Mouse (Mus musculus) neural tube, embryonic 11.5 days (tissue): ENCODE measurements at regions not wholly inside any gene's neighbourhood (a gene's known extent, or its start where the extent isn't known, plus 50 kb on each side); places are given as distances from the start of the nearest gene placed in this dataset.

ENCODE experiments used
- ATAC-seq: fragments of 200-750 bp; cut with Nextera tagmentation; 2 replicates; pipeline ENCODE4 v1.8.0; 2017; ENCODE audit warnings: moderate number of reproducible peaks, mild to moderate bottlenecking, moderate TSS enrichment, moderate library complexity; ENCODE audit not compliant: insufficient read depth, low FRiP score, low TSS enrichment
- DNase-seq: peaks from one replicate; pipeline ENCODE4 v3.0.0-alpha.2; 2015; ENCODE audit warnings: low spot score
- H3K27ac ChIP-seq: fragments of 300-500 bp; sonication (generic); 2 replicates; pipeline ENCODE4 v1.5.1; 2014; ENCODE audit warnings: low read depth, mild to moderate bottlenecking, low read length
- H3K27me3 ChIP-seq: fragments of 300-500 bp; sonication (generic); 2 replicates; pipeline ENCODE4 v1.6.1; 2014; ENCODE audit warnings: mild to moderate bottlenecking, low read length, mixed read lengths; ENCODE audit not compliant: control insufficient read depth, insufficient read depth
- H3K36me3 ChIP-seq: fragments of 300-500 bp; sonication (generic); 2 replicates; pipeline ENCODE4 v1.6.1; 2014; ENCODE audit warnings: mild to moderate bottlenecking, low read length, moderate library complexity, mixed read lengths; ENCODE audit not compliant: control insufficient read depth, insufficient read depth
- H3K4me1 ChIP-seq: fragments of 300-500 bp; sonication (generic); 2 replicates; pipeline ENCODE4 v1.6.1; 2014; ENCODE audit warnings: low read length, mixed read lengths; ENCODE audit not compliant: control insufficient read depth, insufficient read depth
- H3K4me2 ChIP-seq: fragments of 300-500 bp; sonication (generic); 2 replicates; pipeline ENCODE4 v1.6.1; 2014; ENCODE audit warnings: low read depth, mild to moderate bottlenecking, moderate library complexity
- H3K4me3 ChIP-seq: fragments of 300-500 bp; sonication (generic); 2 replicates; pipeline ENCODE4 v1.5.1; 2014; ENCODE audit warnings: low read depth, low read length
- H3K9ac ChIP-seq: fragments of 300-500 bp; sonication (generic); 2 replicates; pipeline ENCODE4 v1.6.1; 2014; ENCODE audit warnings: mild to moderate bottlenecking, low read length
- H3K9me3 ChIP-seq: fragments of 300-500 bp; sonication (generic); 2 replicates; pipeline ENCODE4 v1.6.1; 2016; ENCODE audit warnings: low read length; ENCODE audit not compliant: control insufficient read depth
- WGBS: fragments of 180-500 bp; shearing (Covaris S2); extraction: QIAGEN DNeasy Blood & Tissue Kit; methylation state at CpG from one replicate; pipeline ENCODE4 v1.1.7; 2014; 5-methylcytosine and 5-hydroxymethylcytosine counted together

DNA sequence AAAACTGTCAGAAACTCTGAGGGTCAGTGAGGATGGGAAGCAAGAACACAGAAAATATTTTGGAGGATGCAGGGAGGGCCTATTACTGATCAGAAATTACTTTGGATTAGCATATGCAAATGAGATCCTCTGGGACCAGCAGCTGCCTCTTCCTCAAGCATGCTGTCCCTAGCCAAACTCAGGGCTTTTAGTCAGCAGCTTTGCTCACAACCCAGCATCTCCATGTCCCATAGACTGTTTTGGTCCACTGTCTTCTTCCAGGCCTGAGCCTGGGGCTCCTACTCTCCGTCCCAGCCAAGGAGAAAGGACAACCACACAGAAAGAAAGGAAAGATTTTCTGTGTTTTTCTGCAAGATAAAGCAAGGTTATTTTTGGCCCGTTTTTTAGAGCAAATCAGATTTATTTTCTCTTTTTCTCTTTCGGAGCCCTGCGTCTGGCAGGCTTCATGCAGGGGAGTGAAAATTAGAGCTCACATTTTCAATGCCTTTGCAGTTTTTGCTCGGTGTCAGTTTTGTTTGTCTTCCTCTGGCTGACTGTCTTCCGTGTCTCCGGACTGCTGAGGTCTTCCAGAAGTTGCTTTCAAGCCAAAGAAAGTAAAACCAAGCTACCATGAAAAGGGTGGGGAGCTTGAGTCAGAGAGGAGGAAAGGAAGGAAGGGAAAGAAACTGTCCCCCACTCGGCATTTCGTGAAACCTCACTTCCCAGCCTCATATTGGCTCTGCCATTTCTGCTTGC is 445.5 kb upstream of the Cdh11 start:
- Histone ChIP-seq H3K36me3 (no peaks in the 10 kb centered on the region), H3K4me1 (no peaks in the 10 kb centered on the region), H3K27ac (no peak overlapping the region), H3K4me3 (no peak overlapping the region), H3K9ac (no peak overlapping the region), H3K4me2 (no peak overlapping the region), H3K9me3 (no peaks in the 10 kb centered on the region), H3K27me3 (no peaks in the 10 kb centered on the region)
- 60% methylated on average over 9 of the region's 9 CpGs for WGBS
- no peak for DNase-seq
- ATAC-seq = no peak

DNA sequence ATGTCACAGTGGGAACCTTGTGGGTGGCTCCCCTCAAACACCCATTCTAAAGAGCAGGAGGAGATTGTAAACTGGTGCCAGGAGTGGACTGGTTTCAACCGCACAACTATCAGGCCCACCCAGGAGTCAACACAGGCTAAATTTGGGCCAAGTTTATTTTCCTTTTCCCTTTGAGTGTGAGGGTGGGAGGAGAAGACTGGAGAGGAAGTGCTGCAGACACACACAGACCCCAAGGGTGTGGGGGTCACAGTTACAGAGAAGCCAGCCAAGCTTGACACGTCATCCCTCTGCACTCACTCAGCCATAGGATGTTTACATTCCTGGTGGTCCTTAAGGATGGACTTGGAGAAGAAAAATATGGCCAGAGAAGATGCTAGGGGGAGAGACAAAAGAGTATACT is 448.9 kb upstream of the Cdh11 start:
- ATAC-seq = no peak
- no peaks in the 10 kb centered on the region for H3K36me3 ChIP-seq
- 45% methylated on average over 2 of the region's 2 CpGs for WGBS
- DNase-seq = peak; percentile 20
- no peak overlapping the region for H3K4me3 ChIP-seq
- no peaks in the 10 kb centered on the region for H3K9me3 ChIP-seq
- H3K9ac ChIP-seq = no peak overlapping the region
- no peak overlapping the region for H3K4me2 ChIP-seq
- H3K27ac ChIP-seq = no peak overlapping the region
- no peaks in the 10 kb centered on the region for H3K4me1 ChIP-seq
- no peaks in the 10 kb centered on the region for H3K27me3 ChIP-seq

DNA sequence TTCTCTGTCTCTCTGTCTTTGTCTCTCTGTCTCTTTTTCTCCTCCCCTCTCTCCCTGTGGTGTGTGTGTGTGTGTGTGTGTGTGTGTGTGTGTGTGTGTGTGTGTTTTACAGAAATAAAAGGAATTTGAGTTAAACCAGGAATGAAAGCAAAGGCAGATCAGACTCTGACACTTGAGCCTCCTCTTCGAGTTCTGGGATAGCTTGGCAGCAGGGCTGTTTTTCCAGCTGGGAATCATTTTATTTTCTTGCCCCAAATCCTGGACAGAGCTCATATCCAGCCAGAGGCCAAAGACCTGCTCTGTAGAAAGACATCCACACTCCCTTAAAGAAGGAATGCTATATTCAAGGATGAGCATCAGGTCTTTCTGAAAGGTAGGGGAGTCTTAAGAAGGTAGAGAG is 450.2 kb upstream of the Cdh11 start:
- WGBS = 44% methylated on average over 1 of the region's 1 CpGs
- Histone ChIP-seq H3K27ac (no peak overlapping the region), H3K4me2 (no peak overlapping the region), H3K4me3 (no peak overlapping the region), H3K36me3 (no peaks in the 10 kb centered on the region), H3K27me3 (no peaks in the 10 kb centered on the region), H3K4me1 (no peaks in the 10 kb centered on the region), H3K9me3 (no peaks in the 10 kb centered on the region), H3K9ac (no peak overlapping the region)
- no peak for ATAC-seq
- DNase-seq = no peak

DNA sequence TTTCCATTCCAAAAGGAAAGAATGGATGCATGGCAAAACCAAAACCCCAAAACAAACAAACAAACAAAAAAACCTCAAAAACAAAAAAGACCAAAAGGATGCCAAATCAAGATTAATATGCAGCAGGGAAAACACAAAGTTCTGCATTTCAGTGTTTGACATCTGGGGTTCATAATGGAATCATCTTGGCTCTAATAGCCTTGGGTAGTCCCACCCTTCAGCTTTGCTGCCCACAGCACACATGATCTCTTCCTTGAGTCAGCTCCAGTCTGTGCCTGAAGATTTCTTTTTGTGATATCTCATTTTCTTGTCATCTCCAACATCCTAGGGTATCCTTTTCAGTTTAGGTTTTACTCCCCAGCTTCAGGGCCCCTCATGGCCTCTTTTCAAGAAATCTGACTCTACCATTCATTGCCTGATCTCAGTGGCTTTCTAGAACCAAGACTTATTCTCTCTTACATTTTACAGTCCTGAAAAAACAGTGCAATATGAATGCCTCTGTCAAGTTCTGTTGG is 453.1 kb upstream of the Cdh11 start:
- ATAC-seq (no peak), DNase-seq (no peak)
- Histone ChIP-seq H3K4me3 (no peak overlapping the region), H3K4me1 (no peaks in the 10 kb centered on the region), H3K9me3 (no peaks in the 10 kb centered on the region), H3K27ac (no peak overlapping the region), H3K4me2 (no peak overlapping the region), H3K27me3 (no peaks in the 10 kb centered on the region), H3K9ac (no peak overlapping the region), H3K36me3 (no peaks in the 10 kb centered on the region)

DNA sequence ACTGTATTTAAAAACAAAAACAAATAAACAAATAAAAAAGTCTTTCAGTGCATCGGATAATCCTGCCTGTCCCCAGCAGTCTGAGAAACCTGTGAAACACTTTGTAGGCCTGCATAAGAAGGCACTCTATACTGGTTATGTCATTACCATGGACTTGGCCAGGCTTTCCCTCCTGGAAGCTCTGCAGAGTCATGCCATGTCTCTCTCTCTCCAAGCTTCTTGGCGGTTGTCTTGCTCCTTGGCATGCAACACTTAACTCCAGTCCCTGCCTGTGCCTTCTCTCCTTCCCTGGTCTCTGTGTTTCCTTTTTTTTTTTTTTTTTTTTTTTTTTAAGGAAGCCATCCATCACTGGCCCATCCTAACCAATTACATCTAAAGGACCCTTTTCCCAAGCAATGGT is 458.7 kb upstream of the Cdh11 start:
- no peak for ATAC-seq
- H3K36me3 ChIP-seq = no peaks in the 10 kb centered on the region
- no peak overlapping the region for H3K9ac ChIP-seq
- H3K9me3 ChIP-seq = no peaks in the 10 kb centered on the region
- no peak overlapping the region for H3K4me2 ChIP-seq
- no peak overlapping the region for H3K4me3 ChIP-seq
- H3K4me1 ChIP-seq = peaks cover 3% of the 10 kb centered on the region
- 86% methylated on average over 2 of the region's 2 CpGs for WGBS
- no peak for DNase-seq
- H3K27me3 ChIP-seq = no peaks in the 10 kb centered on the region
- no peak overlapping the region for H3K27ac ChIP-seq

DNA sequence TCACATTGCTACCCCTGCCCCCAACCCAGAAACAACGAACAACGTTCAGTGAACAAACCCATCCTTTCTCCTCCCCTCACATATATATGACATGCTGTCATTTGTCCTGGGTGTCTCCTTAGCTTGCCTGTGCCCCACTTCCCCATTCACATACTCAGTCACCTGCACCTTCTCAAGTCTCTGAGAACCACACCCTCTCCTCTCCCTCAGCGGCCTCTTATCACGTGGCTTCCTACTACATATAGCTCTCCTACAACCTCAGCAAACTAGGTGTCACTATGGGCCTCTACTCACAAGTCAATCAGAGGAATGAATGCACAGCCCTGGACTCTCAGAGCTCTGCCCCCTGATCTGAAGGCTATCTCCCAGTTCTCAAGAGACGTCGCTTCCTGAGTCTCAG is 459.2 kb upstream of the Cdh11 start:
- H3K4me1 ChIP-seq = peaks cover 3% of the 10 kb centered on the region
- ATAC-seq = no peak
- no peak for DNase-seq
- no peak overlapping the region for H3K9ac ChIP-seq
- no peaks in the 10 kb centered on the region for H3K9me3 ChIP-seq
- H3K36me3 ChIP-seq = no peaks in the 10 kb centered on the region
- no peak overlapping the region for H3K4me3 ChIP-seq
- H3K27ac ChIP-seq = no peak overlapping the region
- no peak overlapping the region for H3K4me2 ChIP-seq
- WGBS = 81% methylated on average over 6 of the region's 6 CpGs
- no peaks in the 10 kb centered on the region for H3K27me3 ChIP-seq

DNA sequence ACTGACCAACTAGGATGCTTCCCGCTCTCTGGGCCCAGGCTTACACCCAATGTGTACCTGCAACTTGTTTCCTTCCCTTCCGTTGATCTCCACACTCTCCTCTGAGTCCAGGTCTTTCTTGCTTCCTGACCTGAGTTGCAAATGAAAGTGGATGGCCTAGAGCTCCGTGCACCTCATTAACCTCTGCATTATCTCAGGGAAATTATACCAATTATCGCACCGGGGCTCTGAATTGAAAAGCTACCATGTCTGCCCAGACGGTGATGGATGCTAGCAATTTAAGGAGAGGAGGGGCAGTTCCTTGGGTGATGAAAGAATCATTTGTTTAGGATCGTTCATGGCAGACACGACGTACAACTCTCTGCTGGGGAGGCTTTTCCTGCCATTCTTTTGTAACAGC is 460.4 kb upstream of the Cdh11 start:
- Histone ChIP-seq H3K36me3 (no peaks in the 10 kb centered on the region), H3K27me3 (no peaks in the 10 kb centered on the region), H3K9ac (no peak overlapping the region), H3K4me1 (peaks cover 3% of the 10 kb centered on the region), H3K4me2 (no peak overlapping the region), H3K4me3 (no peak overlapping the region), H3K9me3 (no peaks in the 10 kb centered on the region), H3K27ac (no peak overlapping the region)
- WGBS = 14% methylated on average over 9 of the region's 9 CpGs
- DNase-seq (peak; percentile 28), ATAC-seq (peak; percentile 73; the same call in 1 of the 2 replicates)

DNA sequence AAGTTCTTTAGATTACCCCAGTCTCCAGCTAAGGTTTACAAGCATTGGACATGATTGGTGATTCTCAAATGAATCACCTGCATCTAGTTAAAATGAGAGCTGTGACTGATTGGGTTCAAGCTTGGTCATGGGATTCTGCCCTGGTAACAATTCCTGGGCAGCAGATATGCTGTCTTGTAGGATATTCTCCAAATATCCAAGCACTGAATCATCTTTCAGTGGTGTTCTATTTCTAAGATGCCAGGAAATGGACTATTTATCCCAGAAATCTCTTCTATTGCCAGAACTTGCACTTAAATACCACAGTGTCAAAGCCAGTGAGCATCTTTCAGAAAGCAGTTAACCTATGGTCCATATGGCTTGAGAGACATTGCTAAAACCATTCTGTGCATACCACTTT is 475.8 kb upstream of the Cdh11 start:
- ATAC-seq = no peak
- no peak overlapping the region for H3K9ac ChIP-seq
- no peaks in the 10 kb centered on the region for H3K4me1 ChIP-seq
- no peak overlapping the region for H3K4me2 ChIP-seq
- no peak for DNase-seq
- no peaks in the 10 kb centered on the region for H3K9me3 ChIP-seq
- H3K27ac ChIP-seq = no peak overlapping the region
- no peaks in the 10 kb centered on the region for H3K27me3 ChIP-seq
- H3K4me3 ChIP-seq = no peak overlapping the region
- H3K36me3 ChIP-seq = no peaks in the 10 kb centered on the region

DNA sequence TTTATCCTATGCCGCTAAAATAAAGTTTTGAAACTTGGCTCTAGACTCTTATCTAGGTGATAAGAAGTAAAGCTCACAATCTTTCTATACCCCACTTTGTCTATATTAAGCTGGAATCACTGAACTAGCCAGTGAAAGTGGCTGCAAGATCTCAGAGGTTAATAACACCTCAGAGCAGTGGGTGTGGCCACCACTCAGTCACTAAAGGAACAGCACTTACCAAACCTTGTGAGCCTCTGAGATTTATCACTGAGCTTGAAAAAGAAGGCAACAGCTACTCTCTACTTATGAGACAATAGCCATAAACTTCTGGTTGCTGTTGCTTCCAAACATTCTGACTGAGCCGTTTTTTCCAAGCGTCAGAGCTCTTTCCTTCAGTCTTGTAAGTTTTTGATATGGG is 484.6 kb upstream of the Cdh11 start:
- Histone ChIP-seq H3K4me3 (no peak overlapping the region), H3K9me3 (no peaks in the 10 kb centered on the region), H3K27me3 (no peaks in the 10 kb centered on the region), H3K27ac (no peak overlapping the region), H3K36me3 (no peaks in the 10 kb centered on the region), H3K9ac (no peak overlapping the region), H3K4me2 (no peak overlapping the region), H3K4me1 (peaks cover 5% of the 10 kb centered on the region; the same call in 1 of the 2 replicates)
- DNase-seq = no peak
- no peak for ATAC-seq
- 81% methylated on average over 3 of the region's 3 CpGs for WGBS
